Mouse (Mus musculus) liver, postnatal 0 days (tissue): ENCODE data around the gene Pirb.
"Not testable (repeated sequence)": the region's sequence is repeated elsewhere in the genome, so short reads cannot be mapped to it uniquely, and the experiment has no call there.

Source experiments
- CTCF ChIP-seq: sonication (generic); IDR thresholded peaks from 2 replicates; pipeline ENCODE4 v1.5.1; 2016; ENCODE audit warnings: antibody characterized with exemption, low read depth
- EP300 ChIP-seq: IDR thresholded peaks from 2 replicates; pipeline ENCODE4 v1.6.1; 2016; ENCODE audit warnings: antibody characterized with exemption, low read depth, mild to moderate bottlenecking

DNA sequence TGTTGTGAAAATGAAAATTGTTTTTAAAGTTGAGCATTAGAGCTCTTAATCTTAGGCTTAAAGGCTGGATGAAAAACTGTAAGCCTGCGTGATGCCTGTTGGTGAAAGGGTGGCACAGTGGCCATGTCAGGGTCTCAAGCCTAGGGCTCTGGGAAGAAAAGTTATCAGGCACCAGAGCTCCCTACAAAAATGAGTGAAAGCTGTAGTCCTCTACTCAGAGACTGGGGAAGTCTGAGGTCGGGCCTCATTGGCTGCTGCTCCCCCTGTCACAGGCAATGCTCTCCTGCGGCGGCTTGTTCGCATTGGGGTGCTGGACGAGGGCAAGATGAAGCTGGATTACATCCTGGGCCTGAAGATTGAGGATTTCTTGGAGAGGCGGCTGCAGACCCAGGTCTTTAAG lies 14.7 kb downstream of the Pirb start:
- TF ChIP-seq CTCF, EP300: not testable (repeated sequence)
